Mouse (Mus musculus) liver, embryonic 14.5 days (tissue): ENCODE measurements around the gene Hoxa7. TPM values are rescaled to one million over a fixed set of nuclear protein-coding genes. Genes with fewer than 3 reads are reported as not detected.
A peak's percentile ranks its signal among the peaks of the same experiment; 100 is the strongest.

Source experiments
- ATAC-seq: fragments of 200-750 bp; cut with Nextera tagmentation; 2 replicates; pipeline ENCODE4 v1.8.0; 2017; ENCODE audit warnings: moderate number of reproducible peaks, mild to moderate bottlenecking, moderate library complexity; ENCODE audit not compliant: insufficient read depth
- DNase-seq, 3 experiments: peaks; one replicate each; pipeline ENCODE4 v3.0.0-alpha.2; 2012 to 2013; ENCODE audit warnings: low read depth in 3 of 3, low spot score in 3 of 3
- H3K27ac ChIP-seq: fragments of 300-500 bp; sonication (generic); 2 replicates; pipeline ENCODE4 v1.5.1; 2014; ENCODE audit warnings: moderate library complexity, mild to moderate bottlenecking, control low read depth, inconsistent platforms
- H3K27me3 ChIP-seq: fragments of 300-500 bp; sonication (generic); 2 replicates; pipeline ENCODE4 v1.6.1; 2014; ENCODE audit warnings: mild to moderate bottlenecking, low read length, moderate library complexity; ENCODE audit not compliant: control insufficient read depth, insufficient read depth
- H3K36me3 ChIP-seq: fragments of 300-500 bp; sonication (generic); replicated peaks from 2 replicates; pipeline ENCODE4 v1.6.1; 2014; ENCODE audit warnings: low read depth; ENCODE audit not compliant: control insufficient read depth, insufficient read depth
- H3K4me1 ChIP-seq, 2 experiments: fragments of 200-500 bp in 1 of 2; fragments of 300-500 bp in 1 of 2; sonication (generic) in 1 of 2; replicated peaks; 2 replicates each; pipeline ENCODE4 v1.6.1; 2012 to 2014; ENCODE audit warnings: antibody characterized with exemption in 1 of 2, inconsistent platforms in 1 of 2, low read length in 1 of 2; ENCODE audit not compliant: control insufficient read depth in 2 of 2, insufficient read depth in 2 of 2
- H3K4me2 ChIP-seq: fragments of 300-500 bp; sonication (generic); 2 replicates; pipeline ENCODE4 v1.6.1; 2014; ENCODE audit warnings: low read depth, mild to moderate bottlenecking, control low read depth, moderate library complexity
- H3K4me3 ChIP-seq, 2 experiments: fragments of 200-500 bp in 1 of 2; fragments of 300-500 bp in 1 of 2; sonication (generic) in 1 of 2; 2 replicates each; pipeline ENCODE4 v1.5.1; 2012 to 2014; ENCODE audit warnings: low read depth in 2 of 2, low read length in 2 of 2, mild to moderate bottlenecking in 2 of 2, control low read depth in 1 of 2, inconsistent platforms in 1 of 2, moderate library complexity in 1 of 2; ENCODE audit not compliant: insufficient read depth in 1 of 2
- H3K9ac ChIP-seq: fragments of 300-500 bp; sonication (generic); replicated peaks from 2 replicates; pipeline ENCODE4 v1.6.1; 2014; ENCODE audit warnings: mild to moderate bottlenecking, control low read depth, moderate library complexity
- H3K9me3 ChIP-seq: fragments of 300-500 bp; sonication (generic); 2 replicates; pipeline ENCODE4 v1.6.1; 2016; ENCODE audit warnings: low read length, mixed read lengths; ENCODE audit not compliant: control insufficient read depth
- CTCF ChIP-seq: IDR thresholded peaks from 2 replicates; pipeline ENCODE4 v1.5.1; 2016; ENCODE audit warnings: antibody characterized with exemption, low read depth, control low read depth
- EP300 ChIP-seq: IDR thresholded peaks from 2 replicates; pipeline ENCODE4 v1.6.1; 2016; ENCODE audit warnings: antibody characterized with exemption, low read depth
- WGBS: fragments of 180-500 bp; shearing (Covaris S2); extraction: QIAGEN DNeasy Blood & Tissue Kit; methylation state at CpG from one replicate; pipeline ENCODE4 v1.1.7; 2014; ENCODE audit not compliant: insufficient replicate concordance; 5-methylcytosine and 5-hydroxymethylcytosine counted together
- polyA plus RNA-seq, 2 experiments: library from polyadenylated mRNA; depleted of rRNA in 1 of 2; stranded (reverse) in 1 of 2; unstranded in 1 of 2; fragments of >200 nt; fragmentation: Nextera tagmentation in 1 of 2; extraction: Ambion mirVana in 1 of 2; gene quantifications; 2 replicates each; pipeline versions ENCODE4 v1.2.1 to v1.2.3; 2012 to 2014

The Hoxa7 gene
- polyA plus RNA-seq, 2 experiments: 0.23 to 0.26 TPM

GRCm38 (mm10) chr6:52204050-52204752 lies 17.5 kb downstream of the Hoxa7 start, which contains the start of gene Hoxa5:
Hoxa5 (minus strand) TSS chr6:52204587.
- DNase-seq (peak in 2 of 3 experiments; percentile 17 to 31), ATAC-seq (no peak)
- TF ChIP-seq EP300: no peak
- TF ChIP-seq CTCF: peak; percentile 67
- Histone ChIP-seq H3K4me1 (no peaks in the 10 kb centered on the region), H3K9ac (no peak within 1 kb of the TSS; the same call in 1 of the 2 replicates), H3K4me3 (peak within 1 kb of the TSS; percentile 44 to 47), H3K27ac (no peak within 1 kb of the TSS), H3K9me3 (no peaks in the 10 kb centered on the region), H3K27me3 (peaks cover 97% of the 10 kb centered on the region), H3K4me2 (peak within 1 kb of the TSS; percentile 43), H3K36me3 (no peaks in the 10 kb centered on the region)
- WGBS: under 1% methylated on average over 65 of the region's 65 CpGs

DNA sequence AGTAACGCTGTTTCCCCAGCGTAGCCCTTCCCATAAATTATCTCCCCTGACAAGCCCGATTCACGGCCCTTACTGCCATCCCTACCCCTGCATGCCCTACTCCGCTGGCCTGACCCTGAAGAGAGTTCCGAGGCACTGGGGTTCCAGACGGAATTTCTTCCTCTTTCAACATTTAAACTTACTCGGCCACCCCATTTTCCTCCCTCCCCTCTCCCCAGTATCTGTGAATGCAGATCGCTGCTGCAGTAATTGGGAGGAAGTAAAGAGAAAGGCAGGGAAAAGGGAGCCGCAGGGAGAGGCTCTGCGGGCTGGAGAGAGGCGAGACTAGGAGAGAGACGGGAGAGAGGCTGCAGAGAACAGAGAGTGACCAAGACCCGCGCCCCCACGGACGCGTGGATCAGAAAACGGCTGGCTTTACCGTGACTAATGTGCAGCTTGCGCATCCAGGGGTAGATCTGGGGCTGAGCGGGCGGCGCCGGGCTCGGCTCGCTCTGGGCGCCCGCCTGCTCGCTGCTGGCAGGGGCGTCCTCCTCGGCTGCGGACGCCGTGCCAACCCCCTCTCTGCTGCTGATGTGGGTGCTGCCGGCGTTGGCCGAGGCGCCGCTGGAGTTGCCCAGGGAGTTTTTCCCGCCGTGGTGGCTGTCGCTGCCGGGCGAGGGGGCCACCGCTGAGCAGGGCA lies 18.1 kb downstream of the Hoxa7 start:
- Histone ChIP-seq H3K27ac (no peak overlapping the region), H3K4me1 (no peaks in the 10 kb centered on the region), H3K4me2 (peak overlapping the region; percentile 43), H3K9ac (no peak overlapping the region; the same call in 1 of the 2 replicates), H3K4me3 (peak overlapping the region; percentile 44 to 47), H3K36me3 (no peaks in the 10 kb centered on the region), H3K27me3 (peaks cover 95% of the 10 kb centered on the region), H3K9me3 (no peaks in the 10 kb centered on the region)
- under 1% methylated on average over 46 of the region's 46 CpGs for WGBS
- TF ChIP-seq CTCF (no peak), EP300 (no peak)
- DNase-seq: no peak
- no peak for ATAC-seq

GRCm38 (mm10) chr6:52203121-52203370 lies 18.6 kb downstream of the Hoxa7 start:
- H3K4me3 ChIP-seq: peak overlapping the region in 1 of 2 experiments; percentile 44; a peak in 2 of 4 replicates
- H3K4me1 ChIP-seq: no peaks in the 10 kb centered on the region
- no peaks in the 10 kb centered on the region for H3K36me3 ChIP-seq
- no peaks in the 10 kb centered on the region for H3K9me3 ChIP-seq
- H3K27me3 ChIP-seq: peaks cover 95% of the 10 kb centered on the region
- no peak for DNase-seq
- WGBS: 3% methylated on average over 10 of the region's 10 CpGs
- TF ChIP-seq EP300 (no peak), CTCF (no peak)
- H3K27ac ChIP-seq: no peak overlapping the region
- H3K4me2 ChIP-seq: peak overlapping the region; percentile 43
- no peak for ATAC-seq
- no peak overlapping the region for H3K9ac ChIP-seq

DNA sequence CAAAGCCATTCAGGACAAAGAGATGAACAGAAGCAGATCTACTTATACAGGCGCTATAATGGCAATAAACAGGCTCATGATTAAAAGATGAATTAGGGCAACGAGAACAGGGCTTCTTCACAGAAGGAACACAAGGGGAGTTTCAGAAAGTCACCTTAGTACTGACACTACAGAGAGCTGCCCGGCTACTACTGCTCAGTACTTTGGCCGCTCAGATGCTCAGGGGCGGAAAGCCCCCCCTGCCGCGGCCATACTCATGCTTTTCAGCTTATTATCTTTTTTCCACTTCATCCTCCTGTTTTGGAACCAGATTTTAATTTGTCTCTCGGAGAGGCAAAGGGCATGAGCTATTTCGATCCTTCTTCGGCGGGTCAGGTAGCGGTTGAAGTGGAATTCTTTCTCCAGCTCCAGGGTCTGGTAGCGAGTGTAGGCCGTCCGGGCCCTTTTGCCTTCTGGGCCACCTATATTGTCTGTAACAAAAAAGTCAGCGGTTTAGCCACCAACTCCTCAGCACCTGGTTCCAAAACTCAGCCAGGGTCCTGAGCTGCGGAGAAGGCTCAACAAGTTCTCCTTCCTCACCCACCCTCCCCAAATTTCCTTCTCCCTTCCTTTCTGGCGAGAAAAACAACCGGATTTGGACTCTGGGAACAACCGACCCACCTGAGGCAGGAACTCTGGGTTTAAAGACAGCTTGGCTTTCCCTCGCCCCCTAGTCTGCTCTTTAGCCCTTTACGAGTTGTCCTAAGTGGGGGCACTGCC lies 19.1 kb downstream of the Hoxa7 start:
- H3K27me3 ChIP-seq: peaks cover 97% of the 10 kb centered on the region
- no peak for TF ChIP-seq CTCF
- TF ChIP-seq EP300: no peak
- H3K4me1 ChIP-seq: no peaks in the 10 kb centered on the region
- WGBS: 27% methylated on average over 22 of the region's 22 CpGs
- peak overlapping the region in 1 of 2 experiments; percentile 27; a peak in 1 of 4 replicates for H3K4me3 ChIP-seq
- no peaks in the 10 kb centered on the region for H3K36me3 ChIP-seq
- no peak overlapping the region for H3K27ac ChIP-seq
- no peak for ATAC-seq
- DNase-seq: no peak
- no peaks in the 10 kb centered on the region for H3K9me3 ChIP-seq
- no peak overlapping the region for H3K4me2 ChIP-seq
- H3K9ac ChIP-seq: no peak overlapping the region

DNA sequence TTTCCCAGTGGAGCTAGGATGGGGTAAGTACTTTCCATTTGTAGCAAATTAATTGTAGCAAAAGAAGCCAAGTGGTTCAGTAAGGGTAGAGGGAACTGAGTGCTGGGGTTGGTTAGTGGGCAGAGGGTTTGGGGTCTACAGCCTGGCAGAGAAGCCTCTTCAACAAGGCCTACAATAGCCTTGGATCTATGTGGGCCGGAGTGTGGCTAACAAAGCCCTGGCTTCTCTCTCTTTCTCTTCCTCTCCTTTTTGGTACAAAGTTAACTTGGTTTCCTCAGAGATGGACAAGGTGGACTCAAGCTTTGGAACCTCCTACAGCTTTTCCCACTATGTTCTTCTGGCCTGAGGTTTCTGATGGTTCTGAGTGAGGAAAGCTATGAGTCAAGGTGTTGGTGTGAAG lies 20.4 kb downstream of the Hoxa7 start:
- ATAC-seq: no peak
- TF ChIP-seq CTCF (no peak), EP300 (no peak)
- H3K27me3 ChIP-seq: peaks cover 96% of the 10 kb centered on the region
- DNase-seq: no peak
- no peak overlapping the region for H3K9ac ChIP-seq
- no peak overlapping the region for H3K4me3 ChIP-seq
- no peaks in the 10 kb centered on the region for H3K9me3 ChIP-seq
- no peak overlapping the region for H3K4me2 ChIP-seq
- H3K36me3 ChIP-seq: no peaks in the 10 kb centered on the region
- no peak overlapping the region for H3K27ac ChIP-seq
- 46% methylated on average over 1 of the region's 1 CpGs for WGBS
- 0 out of 4 replicates have a peak, but pooled peaks cover 0 to 2% of the 10 kb centered on the region in 2 experiments for H3K4me1 ChIP-seq
